Mouse (Mus musculus) stomach, embryonic 15.5 days (tissue): ENCODE measurements around the gene Rnf157. TPM values are rescaled to one million over a fixed set of nuclear protein-coding genes. Genes with fewer than 3 reads are reported as not detected.

Experiments used
- ATAC-seq: fragments of 200-750 bp; cut with Nextera tagmentation; 2 replicates; pipeline ENCODE4 v1.8.0; 2017; ENCODE audit warnings: low read depth, moderate number of reproducible peaks, moderate TSS enrichment; ENCODE audit not compliant: insufficient read depth, low FRiP score
- H3K27ac ChIP-seq: fragments of 300-500 bp; sonication (generic); 2 replicates; pipeline ENCODE4 v1.5.1; 2015; ENCODE audit warnings: mild to moderate bottlenecking, inconsistent platforms
- H3K27me3 ChIP-seq: fragments of 300-500 bp; sonication (generic); replicated peaks from 2 replicates; pipeline ENCODE4 v1.6.1; 2015; ENCODE audit warnings: inconsistent platforms
- H3K36me3 ChIP-seq: fragments of 300-500 bp; sonication (generic); 2 replicates; pipeline ENCODE4 v1.6.1; 2015; ENCODE audit warnings: inconsistent platforms
- H3K4me1 ChIP-seq: fragments of 300-500 bp; sonication (generic); 2 replicates; pipeline ENCODE4 v1.6.1; 2015; ENCODE audit warnings: inconsistent platforms
- H3K4me2 ChIP-seq: fragments of 300-500 bp; sonication (generic); 2 replicates; pipeline ENCODE4 v1.6.1; 2015; ENCODE audit warnings: mild to moderate bottlenecking, inconsistent platforms
- H3K4me3 ChIP-seq: fragments of 300-500 bp; sonication (generic); replicated peaks from 2 replicates; pipeline ENCODE4 v1.5.1; 2015; ENCODE audit warnings: inconsistent platforms
- H3K9ac ChIP-seq: fragments of 300-500 bp; sonication (generic); 2 replicates; pipeline ENCODE4 v1.6.1; 2015; ENCODE audit warnings: inconsistent platforms
- H3K9me3 ChIP-seq: fragments of 300-500 bp; sonication (generic); 2 replicates; pipeline ENCODE4 v1.6.1; 2016; ENCODE audit warnings: inconsistent platforms
- WGBS: fragments of 180-500 bp; shearing (Covaris S2); methylation state at CpG from one replicate; pipeline ENCODE4 v1.1.7; 2015; 5-methylcytosine and 5-hydroxymethylcytosine counted together
- polyA plus RNA-seq: library from polyadenylated mRNA; unstranded; fragments of >200 nt; fragmentation: Nextera tagmentation; extraction: Ambion mirVana; gene quantifications from 2 replicates; pipeline ENCODE4 v1.2.1, GENCODE M21; 2015

Gene Rnf157
- polyA plus RNA-seq, 1 experiment from 2014 or later = 14.5 TPM

- no peak overlapping the region for H3K4me2 ChIP-seq
- no peak for ATAC-seq
- no peaks in the 10 kb centered on the region for H3K9me3 ChIP-seq
- 83% methylated on average over 5 of the region's 5 CpGs for WGBS
- no peak overlapping the region for H3K4me3 ChIP-seq
- H3K4me1 ChIP-seq = no peaks in the 10 kb centered on the region
- H3K27ac ChIP-seq = no peak overlapping the region
- H3K9ac ChIP-seq = no peak overlapping the region
- no peaks in the 10 kb centered on the region for H3K27me3 ChIP-seq
- peaks cover 12% of the 10 kb centered on the region; the same call in 1 of the 2 replicates for H3K36me3 ChIP-seq
These were observed 64.9 kb downstream of the Rnf157 start for GRCm38 (mm10) chr11:116347955-116348354.

GRCm38 (mm10) chr11:116347012-116347411, 65.8 kb downstream of the Rnf157 start:
- Histone ChIP-seq H3K4me1 (no peaks in the 10 kb centered on the region), H3K4me2 (no peak overlapping the region), H3K9me3 (no peaks in the 10 kb centered on the region), H3K36me3 (peaks cover 12% of the 10 kb centered on the region; the same call in 1 of the 2 replicates), H3K27me3 (no peaks in the 10 kb centered on the region), H3K9ac (no peak overlapping the region), H3K4me3 (no peak overlapping the region), H3K27ac (no peak overlapping the region)
- WGBS = 78% methylated on average over 7 of the region's 7 CpGs
- ATAC-seq = no peak

GRCm38 (mm10) chr11:116342069-116342791, 70.6 kb downstream of the Rnf157 start:
- H3K9me3 ChIP-seq = no peaks in the 10 kb centered on the region
- ATAC-seq = no peak
- no peak overlapping the region for H3K4me2 ChIP-seq
- no peak overlapping the region for H3K9ac ChIP-seq
- no peaks in the 10 kb centered on the region for H3K4me1 ChIP-seq
- H3K36me3 ChIP-seq = peaks cover 8% of the 10 kb centered on the region; the same call in 1 of the 2 replicates
- H3K4me3 ChIP-seq = no peak overlapping the region
- WGBS = 67% methylated on average over 25 of the region's 25 CpGs
- H3K27me3 ChIP-seq = no peaks in the 10 kb centered on the region
- H3K27ac ChIP-seq = no peak overlapping the region

GRCm38 (mm10) chr11:116337531-116337930, 75.3 kb downstream of the Rnf157 start:
- H3K4me2 ChIP-seq = no peak overlapping the region
- no peaks in the 10 kb centered on the region for H3K9me3 ChIP-seq
- H3K9ac ChIP-seq = no peak overlapping the region
- peaks cover 15% of the 10 kb centered on the region for H3K4me1 ChIP-seq
- no peak for ATAC-seq
- peaks cover 22% of the 10 kb centered on the region for H3K27me3 ChIP-seq
- 79% methylated on average over 6 of the region's 6 CpGs for WGBS
- no peak overlapping the region for H3K27ac ChIP-seq
- no peak overlapping the region for H3K4me3 ChIP-seq
- H3K36me3 ChIP-seq = no peaks in the 10 kb centered on the region

- Histone ChIP-seq H3K27ac (no peak overlapping the region), H3K4me2 (no peak overlapping the region), H3K36me3 (no peaks in the 10 kb centered on the region), H3K27me3 (peaks cover 22% of the 10 kb centered on the region), H3K4me1 (peaks cover 19% of the 10 kb centered on the region), H3K4me3 (no peak overlapping the region), H3K9ac (no peak overlapping the region), H3K9me3 (no peaks in the 10 kb centered on the region)
- 44% methylated on average over 12 of the region's 12 CpGs for WGBS
- no peak for ATAC-seq
These were observed 75.8 kb downstream of the Rnf157 start for GRCm38 (mm10) chr11:116337000-116337399.

GRCm38 (mm10) chr11:116336393-116336792, 76.4 kb downstream of the Rnf157 start:
- Histone ChIP-seq H3K36me3 (no peaks in the 10 kb centered on the region), H3K4me2 (no peak overlapping the region), H3K4me3 (no peak overlapping the region), H3K9me3 (no peaks in the 10 kb centered on the region), H3K27ac (no peak overlapping the region), H3K4me1 (peaks cover 22% of the 10 kb centered on the region), H3K9ac (no peak overlapping the region), H3K27me3 (peaks cover 22% of the 10 kb centered on the region)
- 83% methylated on average over 4 of the region's 4 CpGs for WGBS
- no peak for ATAC-seq

GRCm38 (mm10) chr11:116335244-116336036, 77.4 kb downstream of the Rnf157 start, which contains the start of gene Foxj1:
Gene Foxj1 (minus strand): TSS chr11:116335399.
- no peaks in the 10 kb centered on the region for H3K9me3 ChIP-seq
- H3K4me2 ChIP-seq = peak within 1 kb of the TSS; percentile 99
- peaks cover 28% of the 10 kb centered on the region for H3K4me1 ChIP-seq
- peak within 1 kb of the TSS; percentile 61 for H3K4me3 ChIP-seq
- ATAC-seq = peak; percentile 75
- H3K9ac ChIP-seq = peak within 1 kb of the TSS; percentile 30
- no peaks in the 10 kb centered on the region for H3K36me3 ChIP-seq
- WGBS = under 1% methylated on average over 60 of the region's 61 CpGs
- H3K27me3 ChIP-seq = peaks cover 22% of the 10 kb centered on the region
- no peak within 1 kb of the TSS for H3K27ac ChIP-seq

- no peak overlapping the region for H3K9ac ChIP-seq
- peaks cover 22% of the 10 kb centered on the region for H3K27me3 ChIP-seq
These were observed 78.4 kb downstream of the Rnf157 start for GRCm38 (mm10) chr11:116334417-116334782.

GRCm38 (mm10) chr11:116333526-116334416, 79.1 kb downstream of the Rnf157 start:
- H3K9me3 ChIP-seq = no peaks in the 10 kb centered on the region
- H3K27ac ChIP-seq = no peak overlapping the region
- H3K27me3 ChIP-seq = peaks cover 22% of the 10 kb centered on the region
- H3K4me1 ChIP-seq = peaks cover 38% of the 10 kb centered on the region
- WGBS = 22% methylated on average over 31 of the region's 31 CpGs
- ATAC-seq = no peak
- H3K4me3 ChIP-seq = peak overlapping the region; percentile 61
- no peak overlapping the region for H3K9ac ChIP-seq
- peak overlapping the region; percentile 99 for H3K4me2 ChIP-seq
- no peaks in the 10 kb centered on the region for H3K36me3 ChIP-seq

More at GRCm38 (mm10) chr11:116334417-116334782, 78.4 kb downstream of the Rnf157 start:
- peak overlapping the region; percentile 99 for H3K4me2 ChIP-seq
- H3K4me3 ChIP-seq = peak overlapping the region; percentile 61
- H3K9me3 ChIP-seq = no peaks in the 10 kb centered on the region
- H3K27ac ChIP-seq = no peak overlapping the region
- no peaks in the 10 kb centered on the region for H3K36me3 ChIP-seq
- no peak for ATAC-seq
- H3K4me1 ChIP-seq = peaks cover 33% of the 10 kb centered on the region
- 15% methylated on average over 24 of the region's 26 CpGs for WGBS

GRCm38 (mm10) chr11:116332983-116333270, 79.9 kb downstream of the Rnf157 start:
- Histone ChIP-seq H3K36me3 (no peaks in the 10 kb centered on the region), H3K4me2 (no peak overlapping the region), H3K9me3 (no peaks in the 10 kb centered on the region), H3K4me1 (peaks cover 38% of the 10 kb centered on the region), H3K27me3 (peaks cover 22% of the 10 kb centered on the region), H3K9ac (no peak overlapping the region), H3K4me3 (no peak overlapping the region), H3K27ac (peak overlapping the region; percentile 33; the same call in 1 of the 2 replicates)
- no peak for ATAC-seq
- WGBS = 69% methylated on average over 3 of the region's 3 CpGs

GRCm38 (mm10) chr11:116332232-116332982, 80.4 kb downstream of the Rnf157 start:
- WGBS = 39% methylated on average over 19 of the region's 19 CpGs
- ATAC-seq = peak; percentile 9; the same call in 1 of the 2 replicates
- H3K27me3 ChIP-seq = peaks cover 22% of the 10 kb centered on the region
- no peaks in the 10 kb centered on the region for H3K36me3 ChIP-seq
- H3K9ac ChIP-seq = no peak overlapping the region
- H3K9me3 ChIP-seq = no peaks in the 10 kb centered on the region
- peaks cover 38% of the 10 kb centered on the region for H3K4me1 ChIP-seq
- H3K4me2 ChIP-seq = no peak overlapping the region
- H3K4me3 ChIP-seq = no peak overlapping the region
- H3K27ac ChIP-seq = no peak overlapping the region
